Mouse (Mus musculus) midbrain, embryonic 10.5 days (tissue): ENCODE results near the gene Akr1b7. TPM values are rescaled to one million over a fixed set of nuclear protein-coding genes. Genes with fewer than 3 reads are reported as not detected.
"Not testable (repeated sequence)": the region's sequence is repeated elsewhere in the genome, so short reads cannot be mapped to it uniquely, and the experiment has no call there.

Experiments
- DNase-seq: peaks from one replicate; pipeline ENCODE4 v3.0.0-alpha.2; 2017; ENCODE audit warnings: low spot score
- H3K27ac ChIP-seq: fragments of 300-500 bp; sonication (generic); replicated peaks from 2 replicates; pipeline ENCODE4 v1.5.1; 2016; ENCODE audit warnings: mild to moderate bottlenecking
- H3K27me3 ChIP-seq: fragments of 300-500 bp; sonication (generic); 2 replicates; pipeline ENCODE4 v1.6.1; 2016; ENCODE audit warnings: low read depth, mild to moderate bottlenecking; ENCODE audit not compliant: poor library complexity, severe bottlenecking
- H3K36me3 ChIP-seq: fragments of 300-500 bp; sonication (generic); 2 replicates; pipeline ENCODE4 v1.6.1; 2016; ENCODE audit warnings: mild to moderate bottlenecking, moderate library complexity
- H3K4me1 ChIP-seq: fragments of 300-500 bp; sonication (generic); 2 replicates; pipeline ENCODE4 v1.6.1; 2016
- H3K4me3 ChIP-seq: fragments of 300-500 bp; sonication (generic); 2 replicates; pipeline ENCODE4 v1.5.1; 2016; ENCODE audit warnings: mild to moderate bottlenecking, moderate library complexity
- H3K9me3 ChIP-seq: fragments of 300-500 bp; sonication (generic); replicated peaks from 2 replicates; pipeline ENCODE4 v1.6.1; 2016; ENCODE audit warnings: mild to moderate bottlenecking
- WGBS: fragments of 180-500 bp; shearing (Covaris S2); methylation state at CpG from one replicate; pipeline ENCODE4 v1.1.7; 2016; 5-methylcytosine and 5-hydroxymethylcytosine counted together
- polyA plus RNA-seq: library from polyadenylated mRNA; unstranded; fragments of >200 nt; fragmentation: Nextera tagmentation; extraction: Ambion mirVana; gene quantifications from 2 replicates; pipeline ENCODE4 v1.2.1, GENCODE M21; 2016

Gene Akr1b7
- polyA plus RNA-seq = not detected in 2 replicates

GRCm38 (mm10) chr6:34412023-34412422 is at the start of gene Akr1b7:
Gene Akr1b7 (plus strand): TSS chr6:34412334.
- Histone ChIP-seq H3K27me3 (no peaks in the 10 kb centered on the region), H3K4me3 (no peak within 1 kb of the TSS), H3K27ac (no peak within 1 kb of the TSS), H3K36me3 (no peaks in the 10 kb centered on the region), H3K4me1 (no peaks in the 10 kb centered on the region), H3K9me3 (no peaks in the 10 kb centered on the region)
- WGBS = 90% methylated on average over 6 of the region's 6 CpGs
- DNase-seq = no peak

- 0 out of 2 replicates have a peak, but pooled peaks cover 4% of the 10 kb centered on the region for H3K36me3 ChIP-seq
- peaks cover 9% of the 10 kb centered on the region for H3K4me1 ChIP-seq
- H3K27ac ChIP-seq = no peak overlapping the region
- WGBS = 87% methylated on average over 12 of the region's 12 CpGs
- H3K27me3 ChIP-seq = no peaks in the 10 kb centered on the region
- DNase-seq = no peak
- H3K4me3 ChIP-seq = no peak overlapping the region
- no peaks in the 10 kb centered on the region for H3K9me3 ChIP-seq
Measured at GRCm38 (mm10) chr6:34364217-34365136, 47.7 kb upstream of the Akr1b7 start.

- Histone ChIP-seq H3K27me3 (no peaks in the 10 kb centered on the region), H3K36me3 (0 out of 2 replicates have a peak, but pooled peaks cover 4% of the 10 kb centered on the region), H3K27ac (no peak overlapping the region), H3K9me3 (no peaks in the 10 kb centered on the region), H3K4me1 (peaks cover 9% of the 10 kb centered on the region), H3K4me3 (no peak overlapping the region)
- 84% methylated on average over 9 of the region's 9 CpGs for WGBS
- DNase-seq = no peak
Measured at GRCm38 (mm10) chr6:34367998-34368397, 44.1 kb upstream of the Akr1b7 start.

- Histone ChIP-seq H3K4me3 (no peak overlapping the region), H3K27ac (no peak overlapping the region), H3K9me3 (no peaks in the 10 kb centered on the region), H3K36me3 (no peaks in the 10 kb centered on the region), H3K4me1 (peaks cover 9% of the 10 kb centered on the region), H3K27me3 (no peaks in the 10 kb centered on the region)
- 85% methylated on average over 8 of the region's 8 CpGs for WGBS
- no peak for DNase-seq
Measured at GRCm38 (mm10) chr6:34370081-34370480, 42.1 kb upstream of the Akr1b7 start.

GRCm38 (mm10) chr6:34371700-34372351 is 40.3 kb upstream of the Akr1b7 start:
- peak; percentile 65 for DNase-seq
- peaks cover 9% of the 10 kb centered on the region for H3K4me1 ChIP-seq
- WGBS = 30% methylated on average over 18 of the region's 18 CpGs
- H3K9me3 ChIP-seq = no peaks in the 10 kb centered on the region
- no peaks in the 10 kb centered on the region for H3K36me3 ChIP-seq
- H3K4me3 ChIP-seq = peak overlapping the region; percentile 22; the same call in 1 of the 2 replicates
- 0 out of 2 replicates have a peak overlapping the region, but pooled peaks have one; percentile 43 for H3K27ac ChIP-seq
- no peaks in the 10 kb centered on the region for H3K27me3 ChIP-seq

GRCm38 (mm10) chr6:34373841-34374240 is 38.3 kb upstream of the Akr1b7 start:
- Histone ChIP-seq H3K4me3 (no peak overlapping the region), H3K36me3 (no peaks in the 10 kb centered on the region), H3K9me3 (no peaks in the 10 kb centered on the region), H3K4me1 (peaks cover 5% of the 10 kb centered on the region), H3K27ac (no peak overlapping the region), H3K27me3 (no peaks in the 10 kb centered on the region)
- WGBS = 86% methylated on average over 7 of the region's 7 CpGs
- no peak for DNase-seq

- H3K9me3 ChIP-seq, H3K36me3 ChIP-seq, DNase-seq, H3K4me3 ChIP-seq, H3K27ac ChIP-seq, H3K27me3 ChIP-seq, H3K4me1 ChIP-seq: not testable (repeated sequence)
- 85% methylated on average over 5 of the region's 5 CpGs for WGBS
Measured at GRCm38 (mm10) chr6:34375888-34376287, 36.2 kb upstream of the Akr1b7 start.

- H3K36me3 ChIP-seq = 0 out of 2 replicates have a peak, but pooled peaks cover 2% of the 10 kb centered on the region
- no peak for DNase-seq
- H3K27me3 ChIP-seq = no peaks in the 10 kb centered on the region
- 54% methylated on average over 8 of the region's 8 CpGs for WGBS
- no peak overlapping the region for H3K27ac ChIP-seq
- peaks cover 22% of the 10 kb centered on the region for H3K4me1 ChIP-seq
- H3K9me3 ChIP-seq = no peaks in the 10 kb centered on the region
- H3K4me3 ChIP-seq = peak overlapping the region; percentile 63; the same call in 1 of the 2 replicates
Measured at GRCm38 (mm10) chr6:34383401-34383800, 28.7 kb upstream of the Akr1b7 start.

GRCm38 (mm10) chr6:34384110-34384661 is 27.9 kb upstream of the Akr1b7 start, which contains the start of gene Akr1b10:
Gene Akr1b10 (plus strand): TSS chr6:34384218.
- no peaks in the 10 kb centered on the region for H3K9me3 ChIP-seq
- peak within 1 kb of the TSS; percentile 75 for H3K27ac ChIP-seq
- H3K36me3 ChIP-seq = peaks cover 6% of the 10 kb centered on the region; the same call in 1 of the 2 replicates
- peak; percentile 66 for DNase-seq
- no peaks in the 10 kb centered on the region for H3K27me3 ChIP-seq
- peaks cover 22% of the 10 kb centered on the region for H3K4me1 ChIP-seq
- WGBS = 2% methylated on average over 17 of the region's 17 CpGs
- H3K4me3 ChIP-seq = peak within 1 kb of the TSS; percentile 63

- Histone ChIP-seq H3K4me1 (peaks cover 22% of the 10 kb centered on the region), H3K36me3 (peaks cover 9% of the 10 kb centered on the region; the same call in 1 of the 2 replicates), H3K27me3 (no peaks in the 10 kb centered on the region), H3K4me3 (peak overlapping the region; percentile 63), H3K9me3 (no peaks in the 10 kb centered on the region), H3K27ac (peak overlapping the region; percentile 75)
- 4% methylated on average over 13 of the region's 13 CpGs for WGBS
- peak; percentile 25 for DNase-seq
Measured at GRCm38 (mm10) chr6:34384701-34385370, 27.3 kb upstream of the Akr1b7 start.

GRCm38 (mm10) chr6:34388420-34389156 is 23.5 kb upstream of the Akr1b7 start:
- 88% methylated on average over 4 of the region's 4 CpGs for WGBS
- DNase-seq = no peak
- Histone ChIP-seq H3K27me3 (no peaks in the 10 kb centered on the region), H3K36me3 (peaks cover 30% of the 10 kb centered on the region), H3K9me3 (peaks cover 9% of the 10 kb centered on the region; the same call in 1 of the 2 replicates), H3K4me1 (peaks cover 18% of the 10 kb centered on the region), H3K4me3 (no peak overlapping the region), H3K27ac (no peak overlapping the region)
